Mouse (Mus musculus) lung, adult 2 months (tissue): ENCODE measurements at regions not wholly inside any gene's neighbourhood (a gene's known extent, or its start where the extent isn't known, plus 50 kb on each side); places are given as distances from the start of the nearest gene placed in this dataset.

Source experiments
- CTCF ChIP-seq: fragments of 200-500 bp; IDR thresholded peaks from 2 replicates; pipeline ENCODE4 v1.5.1; 2011; ENCODE audit warnings: mild to moderate bottlenecking, low read length, control low read depth; ENCODE audit not compliant: insufficient read depth
- POLR2A ChIP-seq: fragments of 200-500 bp; IDR thresholded peaks from 2 replicates; pipeline ENCODE4 v1.6.1; 2011; ENCODE audit warnings: low read depth, mild to moderate bottlenecking, control low read depth, low read length, borderline replicate concordance; ENCODE audit errors: extremely low read depth

DNA sequence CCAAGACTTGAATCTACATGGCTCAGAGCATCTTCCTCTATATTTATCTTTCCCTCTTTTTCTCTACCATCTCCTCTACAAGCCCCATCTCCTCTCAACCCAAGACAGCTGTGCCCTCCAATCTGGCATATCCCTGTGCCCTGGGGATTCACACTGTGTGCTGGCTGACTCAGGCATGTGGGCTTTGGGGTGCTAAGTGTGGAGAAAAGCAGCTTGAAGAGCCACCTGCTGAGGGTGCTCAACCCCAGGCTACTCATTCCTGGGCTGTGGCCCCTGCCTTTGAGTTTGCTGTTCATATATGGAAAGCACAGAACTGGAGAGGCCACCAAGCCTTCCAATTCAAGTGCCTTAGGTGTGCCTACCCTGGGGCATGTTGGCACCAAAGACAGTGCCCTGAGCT lies 193.7 kb downstream of the Rps15a start:
- no peak for TF ChIP-seq CTCF
- no peak for TF ChIP-seq POLR2A
